Mouse (Mus musculus) C2C12 (cell line): Measurements from ENCODE around the gene Hes2.

ENCODE experiments used
- CTCF ChIP-seq: IDR thresholded peaks from one replicate; pipeline ENCODE4 v1.5.1; 2011; ENCODE audit not compliant: control insufficient read depth, insufficient read depth, insufficient read length
- USF1 ChIP-seq: IDR thresholded peaks from one replicate; pipeline ENCODE4 v1.6.1; 2011; ENCODE audit warnings: low read depth, mild to moderate bottlenecking, control low read depth, moderate library complexity

DNA sequence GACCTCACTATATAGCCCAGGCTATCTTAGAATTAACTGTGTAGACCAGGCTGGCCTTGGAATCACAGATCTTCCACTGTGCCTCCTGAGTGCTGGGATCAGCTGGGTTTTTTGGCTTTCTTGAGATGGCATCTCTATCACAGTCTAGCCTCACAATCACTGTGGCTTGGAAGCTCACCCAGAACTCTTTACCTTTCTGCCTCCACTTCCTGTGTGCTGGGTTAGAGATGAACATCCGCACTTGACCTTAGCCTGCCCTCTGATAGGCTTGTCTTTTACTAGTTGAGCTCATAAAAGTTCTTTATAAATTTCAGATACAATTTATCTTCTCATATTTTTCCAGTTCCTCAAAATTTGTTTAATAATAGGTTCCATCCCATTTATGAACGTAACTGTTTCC lies 30.0 kb downstream of the Hes2 start:
- TF ChIP-seq CTCF (no peak), USF1 (no peak)
